In the genomic region with DNA sequence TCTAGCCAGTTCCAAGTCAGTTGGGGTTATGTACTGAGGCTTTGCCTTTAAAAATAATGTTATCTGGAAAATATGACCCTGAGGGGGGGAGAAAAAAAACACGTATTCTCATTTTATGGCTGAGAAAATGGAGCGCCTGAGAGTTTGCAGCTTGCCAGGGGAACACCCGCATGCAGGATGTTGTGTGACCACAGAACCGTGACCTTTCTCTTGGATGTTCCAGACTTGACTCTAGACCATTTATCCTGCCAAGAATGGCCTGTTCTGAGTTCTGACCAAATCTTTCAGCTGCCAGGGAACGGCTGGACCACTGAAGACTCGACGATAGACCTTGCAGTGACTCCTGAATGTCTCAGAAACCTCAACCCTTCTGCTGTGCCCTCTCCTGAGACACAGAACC, we compare ENCODE assay signal across 15 mouse cellular contexts. TPM values are rescaled to one million over a fixed set of nuclear protein-coding genes. Genes with fewer than 3 reads are reported as not detected.
A peak's percentile ranks its signal among the peaks of the same experiment; 100 is the strongest.
DNase-seq lines count a peak whose midpoint lies in the region; ATAC-seq and TF ChIP-seq lines count a peak whose summit lies in the region.
"Had no signal": no experiment of that assay in that cellular context is flagged by ENCODE, and none has a peak within 500 bp of the region (broad histone marks: within the 10 kb centered on the region; RNA-seq: fewer than 3 reads in every experiment).

No protein-coding gene starts in this region.

- WGBS in lung, embryonic 16.5 days = 63% methylated on average over 7 of the region's 7 CpGs

- no peaks in the 10 kb centered on the region for H3K9me3 ChIP-seq in lung, embryonic 16.5 days (ENCODE audit: control insufficient read depth, low read length)
- H3K9me3 ChIP-seq: hindbrain, embryonic 10.5 days; intestine, embryonic 15.5 days; liver, embryonic 12.5 days had no signal

- no peaks in the 10 kb centered on the region; the same call in none of the 2 replicates for H3K4me1 ChIP-seq in lung, embryonic 16.5 days (replicated peaks; ENCODE audit: control insufficient read depth, insufficient read depth, low read length)
- H3K4me1 ChIP-seq: intestine, embryonic 15.5 days; liver, embryonic 12.5 days had no signal

- no peaks in the 10 kb centered on the region for H3K36me3 ChIP-seq in lung, embryonic 16.5 days (ENCODE audit: control insufficient read depth, insufficient read depth, low read length)
- H3K36me3 ChIP-seq: hindbrain, embryonic 10.5 days; intestine, embryonic 15.5 days; liver, embryonic 12.5 days had no signal

- peak overlapping the region; percentile 86 for H3K27ac ChIP-seq in gastrocnemius, adult 2 months
- H3K27ac ChIP-seq in lung, embryonic 16.5 days (ENCODE audit: low read length) = no peak overlapping the region
- H3K27ac ChIP-seq: hindbrain, embryonic 10.5 days; intestine, embryonic 15.5 days; liver, embryonic 12.5 days had no signal

- no peak for TF ChIP-seq CTCF in gastrocnemius, adult 2 months (IDR thresholded peaks at IDR 0.05)

- intact Hi-C loops in gastrocnemius, adult 2 months (cut with DNase I) = loop anchor here (5.0 kb wide), 1 partner anchor 136 kb away; no protein-coding TSS in a partner anchor
- intact Hi-C loops in gastrocnemius, postnatal 36 days (cut with DNase I) = no loop called here

- H3K4me2 ChIP-seq in lung, embryonic 16.5 days (ENCODE audit: low read depth, low read length) = no peak overlapping the region
- H3K4me2 ChIP-seq: intestine, embryonic 15.5 days; liver, embryonic 12.5 days had no signal

- peak; percentile 45 for DNase-seq in gastrocnemius, adult 2 months
- no peak for DNase-seq in gastrocnemius, postnatal 36 days
- no peak for DNase-seq in lung, postnatal 4 days
- peak; percentile 77 for DNase-seq in kidney, postnatal 14 days
- DNase-seq in thymus, postnatal 0 days (ENCODE audit: low spot score) = no peak
- DNase-seq in right cerebral cortex, postnatal 14 days = no peak
- no peak for DNase-seq in right cerebral cortex, adult 18-20 months

- 0 out of 2 replicates have a peak, but pooled peaks have one; percentile 37 for ATAC-seq in lung, embryonic 16.5 days (ENCODE audit: low read depth)
- ATAC-seq: intestine, embryonic 15.5 days; liver, embryonic 12.5 days had no signal

- H3K4me3 ChIP-seq in gastrocnemius, adult 2 months = peak overlapping the region; percentile 29; the same call in 1 of the 2 replicates
- no peak overlapping the region for H3K4me3 ChIP-seq in lung, embryonic 16.5 days (ENCODE audit: low read length)
- H3K4me3 ChIP-seq: hindbrain, embryonic 10.5 days; intestine, embryonic 15.5 days; liver, embryonic 12.5 days had no signal

- H3K27me3 ChIP-seq in lung, embryonic 16.5 days (ENCODE audit: control insufficient read depth, insufficient read depth, low read depth, low read length) = no peaks in the 10 kb centered on the region
- H3K27me3 ChIP-seq: intestine, embryonic 15.5 days had no signal

- H3K9ac ChIP-seq in lung, embryonic 16.5 days (ENCODE audit: low read length) = no peak overlapping the region
- H3K9ac ChIP-seq: intestine, embryonic 15.5 days; liver, embryonic 12.5 days had no signal

RNA-seq across cellular contexts. Expression of gene Cd300lg, which starts 11.9 kb away (rescaled TPM):
- 10 to 100 TPM; 17.6 to 18.9 TPM for total RNA-seq in gastrocnemius, adult 2 months (2021)
- 10 to 100 TPM; 17.6 to 18.2 TPM for total RNA-seq in gastrocnemius, postnatal 36 days (2021)
- 0.74 and 1.1 TPM in 2 replicates for polyA plus RNA-seq in lung, embryonic 16.5 days (2015; fragmentation: Nextera tagmentation; extraction: Ambion mirVana)
- polyA plus RNA-seq in thymus, postnatal 0 days (2015; fragmentation: Nextera tagmentation; extraction: Ambion mirVana) = 7.4 and 8.0 TPM in 2 replicates

RNA-seq across cellular contexts. Expression of gene Mpp3, which starts 24.9 kb away (rescaled TPM):
- total RNA-seq in gastrocnemius, adult 2 months (2021) = 10 to 100 TPM; 19.4 to 34.7 TPM
- 10 to 100 TPM; 26.4 to 33.6 TPM for total RNA-seq in gastrocnemius, postnatal 36 days (2021)
- polyA plus RNA-seq in lung, embryonic 16.5 days (2015; fragmentation: Nextera tagmentation; extraction: Ambion mirVana) = 3.7 and 4.1 TPM in 2 replicates
- polyA plus RNA-seq in thymus, postnatal 0 days (2015; fragmentation: Nextera tagmentation; extraction: Ambion mirVana) = 0.34 and 0.41 TPM in 2 replicates
- total RNA-seq: megakaryocyte-erythroid progenitor cell, adult 5-6 weeks had no signal

RNA-seq across cellular contexts. Expression of gene Mpp2, which starts 35.1 kb away (rescaled TPM):
- total RNA-seq in gastrocnemius, adult 2 months (2021) = 1 to 10 TPM; 1.2 TPM
- total RNA-seq in gastrocnemius, postnatal 36 days (2021) = 1 to 10 TPM in 1 of 2 experiments, under 1 TPM in 1; 0.91 to 1.8 TPM
- 6.1 and 6.4 TPM in 2 replicates for polyA plus RNA-seq in lung, embryonic 16.5 days (2015; fragmentation: Nextera tagmentation; extraction: Ambion mirVana)
- polyA plus RNA-seq in thymus, postnatal 0 days (2015; fragmentation: Nextera tagmentation; extraction: Ambion mirVana) = 1.5 and 1.9 TPM in 2 replicates

RNA-seq across cellular contexts. Expression of gene Ppy, which starts 47.9 kb away (rescaled TPM):
- total RNA-seq in gastrocnemius, adult 2 months (2021) = not detected
- not detected for total RNA-seq in gastrocnemius, postnatal 36 days (2021)
- not detected in 2 replicates for polyA plus RNA-seq in lung, embryonic 16.5 days (2015; fragmentation: Nextera tagmentation; extraction: Ambion mirVana)
- 3.7 and 4.4 TPM in 2 replicates for polyA plus RNA-seq in thymus, postnatal 0 days (2015; fragmentation: Nextera tagmentation; extraction: Ambion mirVana)
- total RNA-seq: adrenal gland, postnatal 36 days; left cerebral cortex, adult 8-10 months; megakaryocyte-erythroid progenitor cell, adult 5-6 weeks had no signal
- polyA plus RNA-seq: cortical plate, adult 2 months; hindbrain, embryonic 10.5 days; liver, embryonic 12.5 days had no signal

RNA-seq across cellular contexts. Expression of gene Pyy, which starts 54.4 kb away (rescaled TPM):
- total RNA-seq in gastrocnemius, adult 2 months (2021) = not detected
- total RNA-seq in gastrocnemius, postnatal 36 days (2021) = not detected
- not detected in 2 replicates for polyA plus RNA-seq in lung, embryonic 16.5 days (2015; fragmentation: Nextera tagmentation; extraction: Ambion mirVana)
- 10.9 and 12.2 TPM in 2 replicates for polyA plus RNA-seq in thymus, postnatal 0 days (2015; fragmentation: Nextera tagmentation; extraction: Ambion mirVana)
- total RNA-seq: adrenal gland, postnatal 36 days; left cerebral cortex, adult 8-10 months; megakaryocyte-erythroid progenitor cell, adult 5-6 weeks had no signal
- polyA plus RNA-seq: cortical plate, adult 2 months had no signal

Comparison
In these comparisons a context has a peak if more than half of its experiments do, and no peak if none do; other contexts are left out.
1. DNase-seq: peak in gastrocnemius, adult 2 months (single experiment) and kidney, postnatal 14 days (single experiment); none in gastrocnemius, postnatal 36 days (0 of 2), lung, postnatal 4 days (0 of 2), thymus, postnatal 0 days (single experiment), right cerebral cortex, postnatal 14 days (single experiment) and right cerebral cortex, adult 18-20 months (single experiment).